Mouse (Mus musculus) forebrain, embryonic 16.5 days (tissue): ENCODE results near the gene Cplx2. TPM values are rescaled to one million over a fixed set of nuclear protein-coding genes. Genes with fewer than 3 reads are reported as not detected.

Experiments
- ATAC-seq: fragments of 200-750 bp; cut with Nextera tagmentation; 2 replicates; pipeline ENCODE4 v1.8.0; 2017; ENCODE audit warnings: mild to moderate bottlenecking, moderate library complexity
- H3K27ac ChIP-seq: fragments of 300-500 bp; sonication (generic); 2 replicates; pipeline ENCODE4 v1.5.1; 2014; ENCODE audit warnings: low read length, control low read depth
- H3K27me3 ChIP-seq: fragments of 300-500 bp; sonication (generic); replicated peaks from 2 replicates; pipeline ENCODE4 v1.6.1; 2014; ENCODE audit warnings: low read length; ENCODE audit not compliant: control insufficient read depth, insufficient read depth
- H3K36me3 ChIP-seq: fragments of 300-500 bp; sonication (generic); 2 replicates; pipeline ENCODE4 v1.6.1; 2014; ENCODE audit not compliant: control insufficient read depth, insufficient read depth
- H3K4me1 ChIP-seq: fragments of 300-500 bp; sonication (generic); replicated peaks from 2 replicates; pipeline ENCODE4 v1.6.1; 2014; ENCODE audit warnings: low read length; ENCODE audit not compliant: control insufficient read depth, insufficient read depth
- H3K4me2 ChIP-seq: fragments of 300-500 bp; sonication (generic); 2 replicates; pipeline ENCODE4 v1.6.1; 2014; ENCODE audit warnings: mild to moderate bottlenecking, low read length, control low read depth
- H3K4me3 ChIP-seq: fragments of 300-500 bp; sonication (generic); replicated peaks from 2 replicates; pipeline ENCODE4 v1.5.1; 2014; ENCODE audit warnings: mild to moderate bottlenecking, low read length, control low read depth
- H3K9ac ChIP-seq: fragments of 300-500 bp; sonication (generic); replicated peaks from 2 replicates; pipeline ENCODE4 v1.6.1; 2014; ENCODE audit warnings: low read depth, low read length, control low read depth
- H3K9me3 ChIP-seq: fragments of 300-500 bp; sonication (generic); 2 replicates; pipeline ENCODE4 v1.6.1; 2016; ENCODE audit warnings: low read length; ENCODE audit not compliant: control insufficient read depth
- WGBS: fragments of 180-500 bp; shearing (Covaris S2); extraction: QIAGEN DNeasy Blood & Tissue Kit; methylation state at CpG from one replicate; pipeline ENCODE4 v1.1.7; 2014; 5-methylcytosine and 5-hydroxymethylcytosine counted together
- polyA plus RNA-seq: library from polyadenylated mRNA; unstranded; fragments of >200 nt; fragmentation: Nextera tagmentation; extraction: Ambion mirVana; gene quantifications from 2 replicates; pipeline ENCODE4 v1.2.1, GENCODE M21; 2015

Cplx2 gene
- polyA plus RNA-seq, 1 experiment from 2014 or later, result 34.3 TPM

DNA sequence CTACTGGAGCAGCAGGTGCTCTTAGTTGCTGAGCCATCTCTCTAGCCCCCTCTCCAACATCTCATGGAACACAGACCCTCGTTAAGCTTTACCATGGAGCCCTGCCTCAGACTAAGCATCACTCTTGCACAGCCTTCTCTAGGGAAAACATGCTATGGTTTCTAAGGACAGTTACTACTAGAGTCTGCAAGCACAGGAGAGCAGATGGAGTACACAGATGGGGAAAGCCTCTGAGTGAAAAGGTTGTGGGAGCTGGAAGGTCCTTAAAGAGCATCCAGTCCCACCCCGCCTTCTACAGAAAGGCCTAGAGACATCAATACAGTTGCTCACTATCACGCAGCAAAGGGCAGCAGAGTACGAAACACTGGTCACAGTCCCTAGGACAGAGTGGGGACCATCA is 20.2 kb downstream of the Cplx2 start:
- Histone ChIP-seq H3K9me3 (no peaks in the 10 kb centered on the region), H3K4me3 (no peak overlapping the region), H3K27me3 (no peaks in the 10 kb centered on the region), H3K4me1 (peaks cover 39% of the 10 kb centered on the region), H3K36me3 (no peaks in the 10 kb centered on the region), H3K4me2 (no peak overlapping the region), H3K9ac (no peak overlapping the region), H3K27ac (peak overlapping the region; percentile 94)
- WGBS, result 81% methylated on average over 4 of the region's 4 CpGs
- ATAC-seq, result peak; percentile 22; the same call in 1 of the 2 replicates

DNA sequence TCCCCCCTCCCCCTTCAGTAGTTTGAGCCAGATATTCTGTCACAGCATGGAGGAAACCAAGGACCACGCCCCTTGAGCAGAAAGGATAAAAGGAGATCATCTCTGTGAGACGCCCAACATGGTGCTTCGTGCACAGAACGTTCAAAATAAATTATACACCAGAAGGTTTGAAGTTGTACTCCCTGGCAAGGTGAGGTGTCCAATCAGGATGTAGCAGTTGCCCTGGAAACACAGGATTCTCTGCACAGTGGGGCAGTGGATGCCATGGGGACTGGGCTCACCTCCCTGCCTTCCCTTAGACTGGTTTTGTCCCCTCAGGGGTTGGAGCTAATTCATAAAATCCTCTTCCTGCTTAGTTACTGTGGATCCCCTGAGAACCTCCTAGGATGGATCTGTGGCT is 25.9 kb downstream of the Cplx2 start:
- no peak overlapping the region for H3K27ac ChIP-seq
- 48% methylated on average over 4 of the region's 4 CpGs for WGBS

DNA sequence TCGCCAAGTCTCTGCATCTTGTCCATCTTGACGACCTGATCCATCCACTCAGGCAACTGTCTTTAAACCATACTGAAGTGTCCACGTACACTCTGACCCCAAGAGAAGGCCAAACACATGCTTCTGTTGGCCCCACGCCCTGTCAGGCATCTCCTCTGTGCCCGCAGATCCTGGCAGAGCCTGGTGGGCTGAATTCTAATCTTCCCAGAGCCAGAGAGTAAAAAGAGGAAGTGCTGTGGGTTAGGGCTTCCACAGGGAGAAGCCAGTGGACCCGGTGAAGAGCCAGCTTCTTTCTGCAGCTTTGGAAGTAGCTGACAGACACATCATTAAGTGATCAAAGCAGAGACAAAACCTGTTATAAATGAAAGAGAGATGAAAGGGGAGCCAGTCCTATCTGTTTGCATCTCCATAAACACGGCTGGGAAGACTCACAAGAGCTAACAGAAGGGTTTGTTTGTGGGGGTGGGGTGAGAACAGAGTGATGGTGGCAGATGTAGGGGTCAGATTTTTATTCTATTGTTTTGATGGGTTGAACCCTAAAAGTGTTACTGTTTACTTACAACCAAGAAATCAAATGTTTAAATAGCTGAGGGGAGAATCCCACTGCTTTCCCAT is 29.5 kb downstream of the Cplx2 start:
- Histone ChIP-seq H3K27ac (no peak overlapping the region), H3K4me1 (peaks cover 16% of the 10 kb centered on the region)

More for the DNA sequence above, 25.9 kb downstream of the Cplx2 start:
- ATAC-seq, result no peak
- no peaks in the 10 kb centered on the region for H3K9me3 ChIP-seq
- H3K36me3 ChIP-seq, result no peaks in the 10 kb centered on the region
- H3K4me2 ChIP-seq, result no peak overlapping the region
- no peak overlapping the region for H3K4me3 ChIP-seq
- peaks cover 7% of the 10 kb centered on the region for H3K4me1 ChIP-seq
- no peaks in the 10 kb centered on the region for H3K27me3 ChIP-seq
- H3K9ac ChIP-seq, result no peak overlapping the region

DNA sequence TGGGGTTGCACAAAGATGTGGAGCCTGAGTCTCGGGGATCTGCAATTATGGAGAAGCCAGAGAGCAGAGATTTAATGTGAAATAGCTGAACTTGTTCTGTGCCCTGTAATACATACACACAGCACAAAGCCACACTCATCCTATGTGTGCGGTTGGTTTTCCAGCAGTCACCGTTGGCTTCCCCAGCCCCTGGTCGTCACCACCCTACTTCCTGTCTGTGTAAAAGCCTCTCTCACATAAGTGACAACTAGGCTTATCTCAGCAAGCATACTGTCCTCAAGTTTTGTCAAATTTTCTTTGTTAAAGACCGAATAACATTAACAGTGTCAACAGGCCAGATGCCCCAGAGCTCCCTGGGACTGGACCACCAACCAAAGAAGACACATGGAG is 30.0 kb downstream of the Cplx2 start:
- WGBS, result 86% methylated on average over 5 of the region's 5 CpGs
- no peaks in the 10 kb centered on the region for H3K27me3 ChIP-seq
- H3K4me2 ChIP-seq, result no peak overlapping the region
- H3K27ac ChIP-seq, result no peak overlapping the region
- H3K9me3 ChIP-seq, result no peaks in the 10 kb centered on the region
- H3K36me3 ChIP-seq, result no peaks in the 10 kb centered on the region
- no peak overlapping the region for H3K4me3 ChIP-seq
- ATAC-seq, result no peak
- H3K9ac ChIP-seq, result no peak overlapping the region
- peaks cover 16% of the 10 kb centered on the region for H3K4me1 ChIP-seq

More for the DNA sequence above, 29.5 kb downstream of the Cplx2 start:
- 59% methylated on average over 7 of the region's 7 CpGs for WGBS
- Histone ChIP-seq H3K4me3 (no peak overlapping the region), H3K9ac (no peak overlapping the region), H3K36me3 (no peaks in the 10 kb centered on the region), H3K9me3 (no peaks in the 10 kb centered on the region), H3K4me2 (no peak overlapping the region), H3K27me3 (no peaks in the 10 kb centered on the region)
- no peak for ATAC-seq

DNA sequence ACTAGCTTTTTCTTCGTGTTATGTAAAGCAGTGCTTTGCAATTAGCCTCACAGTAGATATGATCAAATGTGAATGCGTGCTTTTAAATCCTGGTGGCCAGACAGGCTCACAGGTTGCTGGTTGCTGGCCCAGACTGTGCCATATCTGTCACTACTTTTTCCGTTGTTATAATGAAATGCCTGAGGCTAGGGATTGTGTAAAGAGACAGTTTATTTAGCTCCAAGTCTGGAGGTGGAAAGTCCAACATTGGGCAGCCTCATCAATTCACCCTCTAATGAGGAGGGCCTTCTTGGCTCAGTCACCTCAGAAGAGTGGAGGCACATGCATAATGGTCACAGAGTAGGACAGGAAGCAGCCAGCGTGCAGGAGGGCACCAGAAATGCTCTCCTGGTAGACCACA is 31.2 kb downstream of the Cplx2 start:
- Histone ChIP-seq H3K4me2 (no peak overlapping the region), H3K27ac (no peak overlapping the region), H3K27me3 (no peaks in the 10 kb centered on the region), H3K4me3 (no peak overlapping the region), H3K4me1 (peaks cover 9% of the 10 kb centered on the region; the same call in 1 of the 2 replicates), H3K36me3 (no peaks in the 10 kb centered on the region), H3K9ac (no peak overlapping the region), H3K9me3 (no peaks in the 10 kb centered on the region)
- no peak for ATAC-seq
- 46% methylated on average over 4 of the region's 4 CpGs for WGBS

DNA sequence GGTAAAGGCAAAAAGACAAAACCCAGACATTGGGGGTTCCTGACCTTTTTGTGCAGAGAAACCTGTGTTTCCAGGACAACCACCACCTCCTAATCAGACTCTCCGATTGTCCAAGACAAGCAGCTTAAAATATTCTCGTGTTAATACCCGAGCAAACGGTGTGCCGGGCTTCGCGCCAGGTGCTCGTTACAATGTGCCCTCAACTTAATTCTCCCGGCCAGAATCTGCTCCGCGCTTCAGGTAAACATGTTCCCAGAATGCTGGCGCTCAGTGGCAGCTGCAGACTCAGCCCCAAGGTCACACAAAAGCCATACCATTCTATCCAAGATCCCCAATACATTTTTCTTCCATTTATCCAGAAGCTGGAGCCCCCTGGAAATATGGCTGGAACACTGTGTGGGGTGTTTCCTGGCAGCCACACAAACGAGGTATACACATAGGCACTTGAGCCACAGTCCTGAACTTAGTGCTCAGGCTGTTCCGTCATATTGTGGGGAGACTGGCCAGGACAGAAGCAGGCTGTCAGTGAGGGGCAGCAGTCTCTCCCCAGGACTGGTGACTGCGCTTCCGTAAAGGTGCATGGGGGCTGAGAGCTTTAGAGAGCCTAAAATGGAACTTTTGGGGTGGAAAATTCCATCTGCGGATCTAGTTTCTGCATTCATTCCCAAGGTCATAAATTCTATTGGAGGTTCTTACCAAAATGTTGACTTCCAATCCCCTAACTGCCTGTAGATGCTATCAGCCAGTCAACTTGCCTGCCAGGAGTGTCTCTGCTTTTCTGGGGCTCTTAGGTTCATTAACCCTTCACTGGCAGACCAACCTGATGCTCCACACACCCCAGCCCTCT is 32.3 kb downstream of the Cplx2 start:
- no peak overlapping the region for H3K4me2 ChIP-seq
- H3K4me3 ChIP-seq, result no peak overlapping the region
- H3K9me3 ChIP-seq, result no peaks in the 10 kb centered on the region
- no peaks in the 10 kb centered on the region for H3K27me3 ChIP-seq
- no peak overlapping the region for H3K9ac ChIP-seq
- H3K4me1 ChIP-seq, result peaks cover 9% of the 10 kb centered on the region; the same call in 1 of the 2 replicates
- no peak overlapping the region for H3K27ac ChIP-seq
- ATAC-seq, result no peak
- no peaks in the 10 kb centered on the region for H3K36me3 ChIP-seq
- WGBS, result 29% methylated on average over 17 of the region's 17 CpGs

DNA sequence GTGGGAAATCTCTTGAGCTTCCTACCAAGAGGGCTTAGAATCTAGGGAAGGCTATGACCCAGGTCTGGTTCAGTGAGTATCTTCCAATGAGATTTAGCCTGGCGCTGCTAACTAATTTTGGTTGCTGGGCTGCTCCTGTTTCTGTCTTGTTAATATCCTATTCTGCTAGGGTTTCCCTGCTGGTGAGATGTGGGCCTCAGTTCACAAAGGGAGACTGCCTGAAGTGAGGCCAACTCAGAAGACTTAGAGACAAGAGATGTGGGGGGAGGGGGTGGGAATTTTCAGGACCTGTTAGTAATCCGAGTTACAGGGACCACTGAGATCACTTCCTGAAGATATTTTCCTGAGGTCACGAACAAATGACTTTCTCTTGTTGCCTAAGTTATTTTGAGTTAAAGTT is 33.1 kb downstream of the Cplx2 start:
- WGBS, result 27% methylated on average over 3 of the region's 3 CpGs
- Histone ChIP-seq H3K4me3 (no peak overlapping the region), H3K9ac (no peak overlapping the region), H3K4me2 (no peak overlapping the region), H3K27me3 (no peaks in the 10 kb centered on the region), H3K27ac (no peak overlapping the region), H3K9me3 (no peaks in the 10 kb centered on the region), H3K4me1 (peaks cover 9% of the 10 kb centered on the region; the same call in 1 of the 2 replicates), H3K36me3 (no peaks in the 10 kb centered on the region)
- ATAC-seq, result no peak

DNA sequence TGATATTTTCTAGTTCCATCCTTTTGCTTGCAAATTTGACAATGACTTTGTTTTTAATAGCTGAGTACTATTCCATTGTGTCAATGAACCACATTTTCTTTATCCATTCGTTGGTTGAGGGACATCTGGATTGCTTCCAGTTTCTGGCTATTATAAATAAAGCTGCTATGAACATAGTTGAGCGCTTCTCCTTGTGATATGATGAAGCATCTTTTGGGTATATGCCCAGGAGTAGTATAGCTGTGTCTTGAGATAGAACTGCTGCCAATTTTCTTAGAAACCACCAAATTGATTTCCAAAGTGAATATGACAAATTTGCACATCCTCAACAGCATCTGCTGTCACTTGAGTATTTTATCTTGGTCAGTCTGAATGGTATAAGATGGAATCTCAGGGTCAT is 34.7 kb downstream of the Cplx2 start:
- no peak overlapping the region for H3K9ac ChIP-seq
- no peak overlapping the region for H3K27ac ChIP-seq
- H3K27me3 ChIP-seq, result no peaks in the 10 kb centered on the region
- H3K4me1 ChIP-seq, result peaks cover 9% of the 10 kb centered on the region; the same call in 1 of the 2 replicates
- no peak overlapping the region for H3K4me2 ChIP-seq
- H3K36me3 ChIP-seq, result no peaks in the 10 kb centered on the region
- no peak for ATAC-seq
- no peaks in the 10 kb centered on the region for H3K9me3 ChIP-seq
- WGBS, result 63% methylated on average over 2 of the region's 2 CpGs
- no peak overlapping the region for H3K4me3 ChIP-seq

DNA sequence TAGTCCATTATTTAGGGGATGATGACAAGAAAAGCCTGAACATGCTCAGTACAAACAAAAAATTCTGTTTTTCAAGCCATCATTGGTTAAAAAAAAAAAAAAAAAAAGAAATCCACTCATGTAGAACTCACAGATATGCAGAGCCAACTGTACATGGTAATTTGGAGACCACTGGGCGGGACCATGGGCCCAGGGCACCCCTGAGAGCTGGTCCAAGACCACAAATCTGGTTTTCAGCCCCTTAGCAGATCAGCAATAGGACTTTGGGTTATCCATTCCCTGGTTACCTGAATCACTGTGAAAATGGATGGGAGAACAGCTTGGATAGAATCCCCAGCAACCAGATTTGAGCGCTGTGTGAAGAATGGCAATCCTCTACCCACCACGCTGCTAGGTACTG is 40.5 kb downstream of the Cplx2 start:
- 76% methylated on average over 3 of the region's 3 CpGs for WGBS
- no peak for ATAC-seq
- no peaks in the 10 kb centered on the region for H3K36me3 ChIP-seq
- no peaks in the 10 kb centered on the region for H3K9me3 ChIP-seq
- peak overlapping the region; percentile 35 for H3K27ac ChIP-seq
- H3K27me3 ChIP-seq, result no peaks in the 10 kb centered on the region
- H3K4me1 ChIP-seq, result peaks cover 14% of the 10 kb centered on the region
- H3K4me3 ChIP-seq, result no peak overlapping the region
- H3K9ac ChIP-seq, result no peak overlapping the region
- no peak overlapping the region for H3K4me2 ChIP-seq
